Mouse (Mus musculus) myocyte (in vitro differentiated cells): ENCODE results near the gene Hnrnpc.

Experiments
- E2F4 ChIP-seq: IDR thresholded peaks from one replicate; pipeline ENCODE4 v1.6.1; 2011; ENCODE audit warnings: mild to moderate bottlenecking, control low read depth, moderate library complexity; ENCODE audit not compliant: insufficient read depth
- MYOD1 ChIP-seq, 3 experiments: IDR thresholded peaks; one replicate each; pipeline ENCODE4 v1.6.1; 2011; ENCODE audit warnings: control low read depth in 2 of 3, low read depth in 2 of 3, mild to moderate bottlenecking in 2 of 3, moderate library complexity in 1 of 3; ENCODE audit not compliant: insufficient read length in 2 of 3, control insufficient read depth in 1 of 3
- POLR2A ChIP-seq: IDR thresholded peaks from one replicate; pipeline ENCODE4 v1.6.1; 2011; ENCODE audit warnings: low read depth, mild to moderate bottlenecking, control low read depth, moderate library complexity; ENCODE audit not compliant: insufficient read length
- POLR2AphosphoS2 ChIP-seq: IDR thresholded peaks from one replicate; pipeline ENCODE4 v1.6.1; 2011; ENCODE audit warnings: low read depth, control low read depth; ENCODE audit not compliant: insufficient read length
- REST ChIP-seq: IDR thresholded peaks from one replicate; pipeline ENCODE4 v1.6.1; 2011; ENCODE audit warnings: mild to moderate bottlenecking, control low read depth, moderate library complexity; ENCODE audit not compliant: insufficient read depth, insufficient read length
- TCF12 ChIP-seq: IDR thresholded peaks from one replicate; pipeline ENCODE4 v1.6.1; 2011; ENCODE audit warnings: mild to moderate bottlenecking, control low read depth; ENCODE audit not compliant: poor library complexity, insufficient read depth, severe bottlenecking
- USF1 ChIP-seq: IDR thresholded peaks from one replicate; pipeline ENCODE4 v1.6.1; 2011; ENCODE audit warnings: low read depth, mild to moderate bottlenecking, control low read depth, moderate library complexity

DNA sequence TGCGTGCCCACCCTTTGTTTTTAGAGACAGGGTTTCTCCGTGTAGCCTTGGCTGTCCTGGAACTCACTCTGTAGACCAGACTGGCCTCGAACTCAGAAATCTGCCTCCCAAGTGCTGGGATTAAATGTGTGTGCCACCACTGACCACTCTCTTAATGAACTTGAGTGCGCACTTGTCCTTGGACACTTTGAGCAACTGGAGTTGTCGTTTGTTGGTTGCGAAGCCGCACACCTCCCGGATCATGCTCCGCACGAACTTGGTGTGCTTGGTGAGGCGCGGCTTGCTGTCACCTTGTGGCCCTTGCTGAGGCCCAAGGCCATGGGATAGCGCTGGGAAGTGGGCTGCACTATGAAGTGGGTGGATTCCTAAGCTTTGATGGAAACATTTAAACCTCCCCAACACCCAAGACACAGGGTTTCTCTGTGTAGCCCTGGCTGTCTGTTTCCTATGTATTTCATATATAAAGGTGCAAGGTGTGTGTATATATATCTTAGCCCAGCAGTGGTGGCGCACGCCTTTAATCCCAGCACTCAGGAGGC is 32.2 kb downstream of the Hnrnpc start:
- TF ChIP-seq E2F4 (no peak), POLR2A (no peak), REST (no peak), MYOD1 (IDR thresholded peaks at IDR 0.05; ENCODE audit: control insufficient read depth in 1 of 3, insufficient read length in 2 of 3, low read depth in 2 of 3) (no peak), TCF12 (no peak), POLR2AphosphoS2 (peak; percentile 62), USF1 (no peak)
